Mouse (Mus musculus): ENCODE data around the gene Sec31b. TPM values are rescaled to one million over a fixed set of nuclear protein-coding genes. Genes with fewer than 3 reads are reported as not detected.

Sec31b gene
- polyA plus RNA-seq, 1 experiment from 2014 or later = 0.18 TPM

DNA sequence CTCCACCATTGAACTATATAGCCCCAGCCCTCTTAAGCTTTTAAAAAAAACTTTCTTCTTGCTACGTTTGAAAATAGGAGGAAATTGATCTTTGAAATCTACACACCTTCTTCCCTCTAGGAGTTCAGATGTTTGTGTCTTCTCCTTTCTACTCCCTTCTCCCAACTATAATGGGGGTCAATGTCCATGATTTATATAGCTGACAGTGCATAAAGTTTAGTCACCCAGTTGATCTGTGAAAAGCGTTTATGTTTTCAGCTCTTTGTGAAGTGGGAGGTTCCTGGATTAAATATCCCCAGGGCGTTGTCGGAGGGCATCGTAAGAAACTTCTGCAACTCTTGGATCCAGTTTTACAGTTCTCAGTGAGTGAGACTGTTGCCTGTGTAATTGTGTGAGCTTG lies 45.4 kb downstream of the Sec31b start:
- peaks cover 38% of the 10 kb centered on the region for H3K27me3 ChIP-seq (replicated peaks; ENCODE audit: control insufficient read depth, insufficient read depth, low read length)

DNA sequence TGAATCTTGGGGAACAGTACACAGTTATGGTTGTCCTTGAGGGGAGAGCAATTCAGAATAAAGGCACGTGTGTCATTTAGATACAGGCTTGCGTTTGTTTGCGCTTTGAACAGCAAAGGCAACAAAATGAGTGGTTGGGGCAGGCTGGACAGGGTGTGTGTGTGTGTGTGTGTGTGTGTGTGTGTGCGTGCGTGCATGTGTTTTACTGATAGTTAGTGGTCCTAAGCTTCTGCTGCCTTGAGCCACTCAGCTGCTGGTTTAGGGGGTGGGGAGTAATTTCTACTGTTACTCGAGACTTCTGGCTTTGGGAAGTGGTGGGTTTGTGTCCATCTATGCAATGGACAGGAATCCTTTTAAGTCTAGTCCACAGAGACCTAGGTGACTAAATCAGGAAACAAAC lies 46.7 kb downstream of the Sec31b start:
- H3K9ac ChIP-seq (ENCODE audit: low read depth, low read length) = no peak overlapping the region
- H3K4me3 ChIP-seq (ENCODE audit: low read length) = no peak overlapping the region
- H3K9me3 ChIP-seq (ENCODE audit: control insufficient read depth, low read length) = no peaks in the 10 kb centered on the region
- H3K27ac ChIP-seq (ENCODE audit: low read depth, low read length) = no peak overlapping the region
- no peaks in the 10 kb centered on the region for H3K4me1 ChIP-seq (ENCODE audit: control insufficient read depth, insufficient read depth, low read depth, low read length)
- no peak for ATAC-seq
- no peak overlapping the region for H3K4me2 ChIP-seq (ENCODE audit: low read length)
- H3K27me3 ChIP-seq (replicated peaks; ENCODE audit: control insufficient read depth, insufficient read depth, low read length) = peaks cover 36% of the 10 kb centered on the region
- H3K36me3 ChIP-seq (ENCODE audit: control insufficient read depth, insufficient read depth, low read length) = no peaks in the 10 kb centered on the region
- WGBS = 62% methylated on average over 6 of the region's 6 CpGs

More for the DNA sequence above, 45.4 kb downstream of the Sec31b start:
- Histone ChIP-seq H3K9ac (ENCODE audit: low read depth, low read length) (no peak overlapping the region), H3K9me3 (ENCODE audit: control insufficient read depth, low read length) (no peaks in the 10 kb centered on the region), H3K27ac (ENCODE audit: low read depth, low read length) (no peak overlapping the region), H3K4me3 (ENCODE audit: low read length) (no peak overlapping the region), H3K4me1 (ENCODE audit: control insufficient read depth, insufficient read depth, low read depth, low read length) (no peaks in the 10 kb centered on the region), H3K36me3 (ENCODE audit: control insufficient read depth, insufficient read depth, low read length) (no peaks in the 10 kb centered on the region), H3K4me2 (ENCODE audit: low read length) (no peak overlapping the region)
- no peak for ATAC-seq
- 39% methylated on average over 5 of the region's 5 CpGs for WGBS

DNA sequence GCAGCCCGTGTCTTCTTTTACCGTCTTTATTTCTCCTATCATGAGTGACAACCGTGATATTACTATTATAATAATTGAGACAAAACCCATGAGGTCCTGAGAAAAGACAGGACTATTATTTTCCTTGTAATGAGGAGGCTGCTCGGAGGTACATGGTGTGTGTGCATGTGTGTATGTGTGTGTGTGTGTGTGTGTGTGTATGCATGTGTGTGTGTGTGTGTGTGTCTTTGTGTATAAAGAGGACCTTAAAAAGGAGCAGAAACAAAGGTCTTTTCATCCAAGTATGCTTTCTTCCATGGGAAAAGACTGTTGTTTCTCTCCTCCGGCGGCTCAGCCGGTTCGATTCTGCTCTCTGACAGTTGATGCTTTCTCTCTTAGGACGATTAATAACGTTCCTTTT lies 48.7 kb downstream of the Sec31b start:
- WGBS = 21% methylated on average over 10 of the region's 10 CpGs
- peaks cover 39% of the 10 kb centered on the region for H3K27me3 ChIP-seq (replicated peaks; ENCODE audit: control insufficient read depth, insufficient read depth, low read length)
- no peak overlapping the region for H3K9ac ChIP-seq (ENCODE audit: low read depth, low read length)
- H3K4me3 ChIP-seq (ENCODE audit: low read length) = no peak overlapping the region
- no peak overlapping the region for H3K4me2 ChIP-seq (ENCODE audit: low read length)
- no peak overlapping the region for H3K27ac ChIP-seq (ENCODE audit: low read depth, low read length)
- H3K4me1 ChIP-seq (ENCODE audit: control insufficient read depth, insufficient read depth, low read depth, low read length) = no peaks in the 10 kb centered on the region
- no peaks in the 10 kb centered on the region for H3K36me3 ChIP-seq (ENCODE audit: control insufficient read depth, insufficient read depth, low read length)
- no peak for ATAC-seq
- H3K9me3 ChIP-seq (ENCODE audit: control insufficient read depth, low read length) = no peaks in the 10 kb centered on the region

DNA sequence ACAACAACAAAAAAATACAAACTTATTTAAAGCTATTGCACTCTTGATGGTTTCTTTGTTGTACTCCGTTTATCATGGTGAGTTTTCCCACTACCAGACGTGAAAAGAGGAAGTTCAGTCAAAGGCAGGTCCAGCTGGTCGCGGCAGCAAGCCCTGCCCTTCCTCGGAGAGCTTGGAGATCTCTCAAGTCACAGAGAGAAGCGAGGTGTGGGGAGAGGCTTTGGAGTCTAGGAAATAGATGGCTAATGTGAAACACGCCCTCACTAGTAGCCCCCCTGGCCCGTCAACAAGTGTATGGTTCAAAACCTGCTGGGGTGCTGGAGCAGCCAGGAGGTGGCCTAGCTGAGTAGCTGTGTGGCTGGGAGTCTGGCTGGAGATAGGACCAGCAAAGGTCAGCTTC lies 49.2 kb downstream of the Sec31b start:
- ATAC-seq = no peak
- Histone ChIP-seq H3K4me3 (ENCODE audit: low read length) (no peak overlapping the region), H3K27ac (ENCODE audit: low read depth, low read length) (no peak overlapping the region), H3K36me3 (ENCODE audit: control insufficient read depth, insufficient read depth, low read length) (no peaks in the 10 kb centered on the region), H3K4me2 (ENCODE audit: low read length) (no peak overlapping the region), H3K9ac (ENCODE audit: low read depth, low read length) (no peak overlapping the region), H3K9me3 (ENCODE audit: control insufficient read depth, low read length) (no peaks in the 10 kb centered on the region), H3K27me3 (replicated peaks; ENCODE audit: control insufficient read depth, insufficient read depth, low read length) (peaks cover 37% of the 10 kb centered on the region), H3K4me1 (ENCODE audit: control insufficient read depth, insufficient read depth, low read depth, low read length) (no peaks in the 10 kb centered on the region)
- WGBS = 24% methylated on average over 8 of the region's 8 CpGs

DNA sequence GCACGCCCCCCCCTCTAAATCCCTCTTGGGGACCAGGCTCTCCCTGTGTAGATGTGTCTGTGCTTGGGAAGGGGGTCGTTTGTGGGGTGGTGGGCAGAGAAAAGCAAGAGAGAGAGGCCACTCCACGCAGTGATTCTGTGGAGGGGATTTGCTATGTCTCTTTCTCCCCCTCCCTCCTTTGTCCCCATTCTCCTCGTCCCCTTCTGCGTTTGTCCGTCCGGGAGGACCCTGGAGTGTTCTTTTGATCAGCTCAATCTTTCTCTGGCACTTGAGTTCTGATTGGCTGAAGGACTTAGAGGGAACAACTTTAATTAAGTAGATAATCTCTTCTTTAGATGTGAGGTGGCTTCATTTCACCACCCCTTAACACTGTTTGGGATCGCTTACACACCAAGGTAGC lies 52.5 kb downstream of the Sec31b start, which contains the start of gene Wnt8b:
Wnt8b (plus strand) TSS at position 345 of the 400 bp plus-strand sequence.
- H3K36me3 ChIP-seq (ENCODE audit: control insufficient read depth, insufficient read depth, low read length) = no peaks in the 10 kb centered on the region
- H3K9ac ChIP-seq (ENCODE audit: low read depth, low read length) = no peak within 1 kb of the TSS
- H3K27ac ChIP-seq (ENCODE audit: low read depth, low read length) = no peak within 1 kb of the TSS
- WGBS = 22% methylated on average over 8 of the region's 8 CpGs
- no peak for ATAC-seq
- H3K4me2 ChIP-seq (ENCODE audit: low read length) = no peak within 1 kb of the TSS
- H3K4me1 ChIP-seq (ENCODE audit: control insufficient read depth, insufficient read depth, low read depth, low read length) = no peaks in the 10 kb centered on the region
- H3K9me3 ChIP-seq (ENCODE audit: control insufficient read depth, low read length) = no peaks in the 10 kb centered on the region; the same call in 1 of the 2 replicates
- no peak within 1 kb of the TSS for H3K4me3 ChIP-seq (ENCODE audit: low read length)
- peaks cover 25% of the 10 kb centered on the region for H3K27me3 ChIP-seq (replicated peaks; ENCODE audit: control insufficient read depth, insufficient read depth, low read length)

DNA sequence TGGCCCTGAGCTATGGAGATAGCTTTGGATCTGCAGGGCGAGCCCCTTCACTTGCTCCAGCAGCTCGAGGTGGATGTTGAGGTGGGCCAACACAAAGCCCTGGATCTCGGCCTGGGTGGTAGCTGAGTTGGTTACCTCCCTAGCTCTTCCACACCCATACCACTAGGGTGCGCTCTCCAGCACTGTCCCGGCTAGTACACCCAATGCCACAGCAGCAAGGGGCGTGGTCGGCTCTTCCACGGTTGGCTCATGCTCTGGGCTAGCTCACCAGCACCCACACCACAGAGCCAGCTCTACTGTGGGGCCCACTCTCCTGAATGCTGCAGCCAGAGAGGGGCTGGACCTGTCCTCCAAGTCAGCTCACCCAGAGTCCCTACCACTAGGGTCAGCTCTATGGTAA lies 58.4 kb downstream of the Sec31b start:
- ATAC-seq = no peak
- peaks cover 13% of the 10 kb centered on the region for H3K27me3 ChIP-seq (replicated peaks; ENCODE audit: control insufficient read depth, insufficient read depth, low read length)
- no peaks in the 10 kb centered on the region for H3K4me1 ChIP-seq (ENCODE audit: control insufficient read depth, insufficient read depth, low read depth, low read length)
- 12% methylated on average over 8 of the region's 8 CpGs for WGBS
- H3K9ac ChIP-seq (ENCODE audit: low read depth, low read length) = no peak overlapping the region
- no peaks in the 10 kb centered on the region for H3K36me3 ChIP-seq (ENCODE audit: control insufficient read depth, insufficient read depth, low read length)
- no peak overlapping the region for H3K27ac ChIP-seq (ENCODE audit: low read depth, low read length)
- no peak overlapping the region for H3K4me2 ChIP-seq (ENCODE audit: low read length)
- H3K9me3 ChIP-seq (ENCODE audit: control insufficient read depth, low read length) = no peaks in the 10 kb centered on the region; the same call in 1 of the 2 replicates
- H3K4me3 ChIP-seq (ENCODE audit: low read length) = no peak overlapping the region

DNA sequence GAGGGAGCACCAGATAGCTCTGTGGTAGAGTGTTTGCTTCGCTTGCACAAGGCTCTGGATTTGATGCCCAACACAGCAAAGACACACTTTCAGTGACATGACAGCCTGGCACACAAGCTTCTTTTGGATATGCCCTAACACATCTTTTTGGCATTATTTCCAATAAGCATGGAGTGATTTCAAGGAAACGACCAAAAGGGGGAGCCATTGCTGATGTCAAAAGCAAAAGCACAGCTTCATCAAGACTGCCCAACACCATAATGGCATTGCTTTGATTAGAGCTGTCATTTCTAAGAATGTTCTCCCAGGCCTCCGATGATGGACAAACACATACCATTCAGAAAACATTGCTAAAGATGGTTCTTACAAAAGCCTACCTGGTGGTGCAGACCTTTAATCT lies 69.1 kb downstream of the Sec31b start:
- Histone ChIP-seq H3K9me3 (ENCODE audit: control insufficient read depth, low read length) (no peaks in the 10 kb centered on the region), H3K4me2 (ENCODE audit: low read length) (no peak overlapping the region), H3K27me3 (replicated peaks; ENCODE audit: control insufficient read depth, insufficient read depth, low read length) (no peaks in the 10 kb centered on the region), H3K27ac (ENCODE audit: low read depth, low read length) (no peak overlapping the region), H3K36me3 (ENCODE audit: control insufficient read depth, insufficient read depth, low read length) (no peaks in the 10 kb centered on the region), H3K4me1 (ENCODE audit: control insufficient read depth, insufficient read depth, low read depth, low read length) (no peaks in the 10 kb centered on the region), H3K4me3 (ENCODE audit: low read length) (no peak overlapping the region), H3K9ac (ENCODE audit: low read depth, low read length) (no peak overlapping the region)
- ATAC-seq = no peak
- 53% methylated on average over 3 of the region's 3 CpGs for WGBS

DNA sequence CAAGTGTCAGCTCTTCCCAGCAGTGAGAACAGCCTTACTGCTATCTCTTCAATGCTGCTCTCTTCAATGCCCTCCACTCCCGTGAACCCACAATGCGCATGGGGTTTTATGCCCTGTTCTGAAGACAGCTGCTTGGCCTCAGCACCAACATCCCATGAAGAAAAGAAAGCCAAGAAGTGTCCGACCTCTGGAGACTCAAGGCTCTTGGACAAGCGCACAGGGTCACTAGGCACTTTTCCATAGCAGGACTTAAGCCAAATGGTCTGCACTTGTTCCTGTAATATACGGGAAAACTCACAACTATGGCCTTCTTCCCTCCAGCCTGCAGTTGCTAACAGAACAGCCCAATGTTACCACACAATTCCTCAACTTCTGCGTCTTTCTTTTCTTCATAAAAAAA lies 70.4 kb downstream of the Sec31b start:
- 86% methylated on average over 6 of the region's 6 CpGs for WGBS
- Histone ChIP-seq H3K4me2 (ENCODE audit: low read length) (no peak overlapping the region), H3K4me1 (ENCODE audit: control insufficient read depth, insufficient read depth, low read depth, low read length) (no peaks in the 10 kb centered on the region), H3K27ac (ENCODE audit: low read depth, low read length) (no peak overlapping the region), H3K27me3 (replicated peaks; ENCODE audit: control insufficient read depth, insufficient read depth, low read length) (no peaks in the 10 kb centered on the region), H3K9me3 (ENCODE audit: control insufficient read depth, low read length) (no peaks in the 10 kb centered on the region), H3K9ac (ENCODE audit: low read depth, low read length) (no peak overlapping the region), H3K4me3 (ENCODE audit: low read length) (no peak overlapping the region), H3K36me3 (ENCODE audit: control insufficient read depth, insufficient read depth, low read length) (no peaks in the 10 kb centered on the region)
- no peak for ATAC-seq

DNA sequence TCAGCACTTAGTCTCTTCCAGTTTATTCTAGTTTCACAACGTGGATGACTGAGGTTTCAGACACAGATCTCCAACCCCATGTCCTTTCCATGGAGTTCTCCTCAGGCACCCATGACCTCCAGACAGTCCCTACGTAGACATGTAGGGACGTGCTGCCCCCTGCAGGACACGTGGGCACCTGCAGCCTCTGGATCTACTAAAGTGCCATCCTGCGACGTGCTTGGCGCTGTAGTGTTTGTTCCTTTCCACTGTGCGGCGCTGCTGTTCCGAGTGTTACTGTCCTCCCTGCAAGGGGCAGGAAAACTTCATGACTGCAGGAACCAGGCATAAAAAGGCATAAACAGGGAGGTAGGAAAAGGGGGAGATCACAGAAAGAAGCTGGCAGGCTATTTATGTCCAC lies 71.5 kb downstream of the Sec31b start:
- no peak overlapping the region for H3K27ac ChIP-seq (ENCODE audit: low read depth, low read length)
- H3K36me3 ChIP-seq (ENCODE audit: control insufficient read depth, insufficient read depth, low read length) = no peaks in the 10 kb centered on the region
- H3K4me1 ChIP-seq (ENCODE audit: control insufficient read depth, insufficient read depth, low read depth, low read length) = no peaks in the 10 kb centered on the region
- no peak overlapping the region for H3K4me2 ChIP-seq (ENCODE audit: low read length)
- H3K27me3 ChIP-seq (replicated peaks; ENCODE audit: control insufficient read depth, insufficient read depth, low read length) = no peaks in the 10 kb centered on the region
- ATAC-seq = no peak
- WGBS = 1% methylated on average over 10 of the region's 10 CpGs
- no peaks in the 10 kb centered on the region; the same call in 1 of the 2 replicates for H3K9me3 ChIP-seq (ENCODE audit: control insufficient read depth, low read length)
- H3K4me3 ChIP-seq (ENCODE audit: low read length) = no peak overlapping the region
- no peak overlapping the region for H3K9ac ChIP-seq (ENCODE audit: low read depth, low read length)

Data from hindbrain, embryonic 16.5 days (tissue).